Mouse (Mus musculus) CH12.LX (cell line): ENCODE measurements around the gene Fam117a. TPM values are rescaled to one million over a fixed set of nuclear protein-coding genes. Genes with fewer than 3 reads are reported as not detected.
A peak's percentile ranks its signal among the peaks of the same experiment; 100 is the strongest.

Source experiments
- DNase-seq: peaks from one replicate; pipeline ENCODE4 v3.0.0-alpha.2; 2013; ENCODE audit errors: extremely low read depth
- H3K27ac ChIP-seq: 2 replicates; pipeline ENCODE4 v1.5.1; 2012; ENCODE audit warnings: low read depth, mild to moderate bottlenecking, control low read depth, moderate library complexity; ENCODE audit not compliant: insufficient read depth
- H3K27me3 ChIP-seq: replicated peaks from 2 replicates; pipeline ENCODE3; 2012; ENCODE audit warnings: inconsistent platforms
- H3K36me3 ChIP-seq, 2 experiments: replicated peaks in 1 of 2; 2 replicates each; pipeline versions ENCODE3 to v1.6.1; 2012; ENCODE audit warnings: inconsistent platforms in 1 of 2, low read length in 1 of 2, mild to moderate bottlenecking in 1 of 2, mixed read lengths in 1 of 2, moderate library complexity in 1 of 2; ENCODE audit not compliant: control insufficient read depth in 1 of 2, insufficient read depth in 1 of 2
- H3K4me1 ChIP-seq, 2 experiments: 2 replicates each; pipeline ENCODE4 v1.6.1; 2012; ENCODE audit warnings: inconsistent platforms in 1 of 2, moderate library complexity in 1 of 2; ENCODE audit not compliant: insufficient read depth in 2 of 2, control insufficient read depth in 1 of 2
- H3K4me2 ChIP-seq: 2 replicates; pipeline ENCODE4 v1.6.1; 2012; ENCODE audit warnings: low read depth, mild to moderate bottlenecking, control low read depth; ENCODE audit not compliant: poor library complexity, insufficient read depth, severe bottlenecking
- H3K4me3 ChIP-seq, 3 experiments: fragments of 150-350 bp in 1 of 3; sonication (generic) in 1 of 3; replicated peaks in 1 of 3; 2 replicates each; pipeline versions ENCODE3 to v1.5.1; 2011 to 2012; ENCODE audit warnings: low read depth in 2 of 3, low read length in 2 of 3, mild to moderate bottlenecking in 2 of 3, moderate library complexity in 2 of 3, control low read depth in 1 of 3, improper control_type of control experiment in 1 of 3, inconsistent platforms in 1 of 3, mixed read lengths in 1 of 3; ENCODE audit not compliant: poor library complexity in 1 of 3
- H3K79me2 ChIP-seq: replicated peaks from 2 replicates; pipeline ENCODE4 v1.6.1; 2012; ENCODE audit warnings: mild to moderate bottlenecking, moderate library complexity; ENCODE audit not compliant: control insufficient read depth, poor library complexity, insufficient read depth, severe bottlenecking; ENCODE audit errors: extremely low read depth
- H3K9ac ChIP-seq: 2 replicates; pipeline ENCODE4 v1.6.1; 2012; ENCODE audit warnings: low read depth, mild to moderate bottlenecking, control low read depth, moderate library complexity; ENCODE audit not compliant: insufficient read depth
- H3K9me3 ChIP-seq: replicated peaks from 2 replicates; pipeline ENCODE3; 2012; ENCODE audit warnings: low read length, inconsistent platforms, mixed read lengths
- BHLHE40 ChIP-seq: IDR thresholded peaks from 2 replicates; pipeline ENCODE4 v1.6.1; 2011; ENCODE audit warnings: mild to moderate bottlenecking, low read depth, low read length, improper control_type of control experiment
- KAT2A ChIP-seq: IDR thresholded peaks from 2 replicates; pipeline ENCODE4 v1.6.1; 2012; ENCODE audit warnings: low read length, improper control_type of control experiment, inconsistent platforms; ENCODE audit not compliant: insufficient replicate concordance
- MAX ChIP-seq: IDR thresholded peaks from 2 replicates; pipeline ENCODE4 v1.6.1; 2011; ENCODE audit warnings: low read length, improper control_type of control experiment
- MEF2A ChIP-seq: IDR thresholded peaks from 2 replicates; pipeline ENCODE4 v1.6.1; 2014; ENCODE audit warnings: low read depth, mild to moderate bottlenecking, inconsistent platforms, low read length, improper control_type of control experiment, borderline replicate concordance
- MXI1 ChIP-seq: IDR thresholded peaks from 2 replicates; pipeline ENCODE4 v1.6.1; 2011; ENCODE audit warnings: mild to moderate bottlenecking, low read depth, low read length, improper control_type of control experiment
- NELFE ChIP-seq: IDR thresholded peaks from 2 replicates; pipeline ENCODE4 v1.6.1; 2011; ENCODE audit warnings: low read depth, low read length, improper control_type of control experiment
- NRF1 ChIP-seq: IDR thresholded peaks from 2 replicates; pipeline ENCODE4 v1.6.1; 2014; ENCODE audit warnings: low read depth, mild to moderate bottlenecking, inconsistent platforms, low read length, improper control_type of control experiment, moderate library complexity
- POLR2A ChIP-seq: IDR thresholded peaks from 2 replicates; pipeline ENCODE4 v1.6.1; 2011; ENCODE audit warnings: low read depth, mild to moderate bottlenecking, improper control_type of control experiment, low read length
- RCOR1 ChIP-seq: conservative IDR thresholded peaks from 2 replicates; pipeline ENCODE4 v1.6.1; 2012; ENCODE audit warnings: low read depth, mild to moderate bottlenecking, inconsistent platforms, low read length, improper control_type of control experiment
- SMC3 ChIP-seq: IDR thresholded peaks from 2 replicates; pipeline ENCODE4 v1.6.1; 2011; ENCODE audit warnings: low read depth, low read length, improper control_type of control experiment
- TBP ChIP-seq: conservative IDR thresholded peaks from 2 replicates; pipeline ENCODE4 v1.6.1; 2011; ENCODE audit warnings: low read depth, low read length, improper control_type of control experiment
- USF1 ChIP-seq: IDR thresholded peaks from 2 replicates; pipeline ENCODE4 v1.6.1; 2014; ENCODE audit warnings: low read depth, mild to moderate bottlenecking, inconsistent platforms, low read length, improper control_type of control experiment
- ZNF384 ChIP-seq: IDR thresholded peaks from 2 replicates; pipeline ENCODE4 v1.6.1; 2012; ENCODE audit warnings: low read depth, low read length, improper control_type of control experiment, inconsistent platforms
- dilution Hi-C: fragments of 300-500 bp; cut with MboI; formaldehyde crosslinking; loops from 2 replicates; pipeline ENCODE4 v1.14.3; 2020; ENCODE audit warnings: low sequenced_read_pairs; ENCODE audit not compliant: extremely low pct_unique_long_range_greater_than_20kb, extremely low pct_ligation_motif_present
- in situ Hi-C: fragments of 300-500 bp; cut with MboI; formaldehyde crosslinking; loops from 3 replicates; pipeline ENCODE4 v1.14.3; 2019; ENCODE audit warnings: low sequenced_read_pairs, low pct_ligation_motif_present, low pct_unique_long_range_greater_than_20kb, mixed read lengths
- polyA plus RNA-seq: library from polyadenylated mRNA; unstranded; fragments of >175 nt; gene quantifications from 2 replicates; pipeline ENCODE4 v1.2.1, GENCODE M21; 2012; ENCODE audit warnings: low read depth; ENCODE audit not compliant: insufficient read length
- total RNA-seq, 2 experiments: library from RNA; depleted of rRNA; stranded (reverse); fragments of 300-350 nt in 1 of 2; fragments of >200 nt in 1 of 2; gene quantifications; 2 replicates each; pipeline ENCODE4 v1.2.3; 2012 to 2014

Gene Fam117a
- total and polyA plus RNA-seq, 3 experiments = 0.54 to 2.2 (median 0.91) TPM

DNA sequence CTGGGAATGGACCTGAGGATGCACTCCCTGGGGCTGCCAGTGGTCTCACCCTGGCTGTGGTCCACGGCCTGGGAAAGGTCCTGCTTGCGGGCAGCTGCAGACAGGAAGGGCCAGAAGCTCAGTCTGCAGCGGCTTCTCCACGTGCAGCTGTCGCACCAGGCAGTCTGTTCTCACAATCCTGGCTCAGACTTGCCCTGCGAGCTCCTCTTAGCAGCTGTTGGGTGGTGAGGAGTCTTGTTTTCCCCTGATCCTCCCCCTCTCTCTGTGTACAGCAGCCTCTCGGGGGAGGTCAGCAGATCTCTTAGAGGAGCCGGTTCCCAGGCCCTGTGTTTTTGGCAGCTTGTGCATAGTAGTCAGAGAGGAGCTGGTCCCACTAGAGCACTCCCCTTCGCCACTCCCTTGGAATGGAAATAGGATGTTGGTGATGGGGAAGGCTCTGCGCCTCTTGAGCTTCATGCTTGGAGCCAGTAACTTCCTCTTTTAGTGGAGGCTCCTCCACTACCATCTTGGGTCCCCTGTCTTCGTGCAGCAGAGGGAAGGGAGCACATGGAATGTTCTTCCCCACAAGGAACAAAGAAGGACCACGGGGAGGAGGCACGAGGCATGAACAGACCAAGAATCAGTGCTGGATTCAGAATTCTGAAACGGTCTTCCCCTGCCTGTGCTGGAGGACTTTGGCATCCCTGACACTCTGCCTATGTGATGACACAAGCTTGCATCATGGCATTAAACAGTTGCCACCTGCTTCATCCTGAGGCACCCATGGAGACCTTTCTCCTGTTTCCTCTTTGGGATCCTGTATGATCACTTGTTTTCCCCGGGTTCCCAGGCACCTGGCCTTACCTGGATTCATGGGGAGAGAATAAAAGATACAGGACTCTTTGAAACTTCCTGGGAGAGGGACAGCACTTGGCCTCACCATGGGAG is 33.4 kb downstream of the Fam117a start:
- H3K9ac ChIP-seq = no peak overlapping the region
- peaks cover 47% of the 10 kb centered on the region for H3K27me3 ChIP-seq
- TF ChIP-seq MEF2A (no peak), NRF1 (no peak), BHLHE40 (peak; percentile 42; the same call in 1 of the 2 replicates), USF1 (no peak), MXI1 (0 out of 2 replicates have a peak, but pooled peaks have one; percentile 36), POLR2A (no peak), MAX (peak; percentile 38; the same call in 1 of the 2 replicates), SMC3 (no peak), NELFE (no peak), KAT2A (no peak), RCOR1 (no peak), TBP (no peak)
- H3K9me3 ChIP-seq = peaks cover 2% of the 10 kb centered on the region
- H3K36me3 ChIP-seq = no peaks in the 10 kb centered on the region
- no peak overlapping the region for H3K4me3 ChIP-seq
- H3K4me1 ChIP-seq = peaks cover 13 to 23% of the 10 kb centered on the region in 2 experiments
- peak; percentile 17 for DNase-seq
- in situ Hi-C loops (no loop called here), dilution Hi-C loops (no loop called here)
- H3K79me2 ChIP-seq = no peaks in the 10 kb centered on the region
- 0 out of 2 replicates have a peak overlapping the region, but pooled peaks have one; percentile 1 for H3K4me2 ChIP-seq
- H3K27ac ChIP-seq = no peak overlapping the region

DNA sequence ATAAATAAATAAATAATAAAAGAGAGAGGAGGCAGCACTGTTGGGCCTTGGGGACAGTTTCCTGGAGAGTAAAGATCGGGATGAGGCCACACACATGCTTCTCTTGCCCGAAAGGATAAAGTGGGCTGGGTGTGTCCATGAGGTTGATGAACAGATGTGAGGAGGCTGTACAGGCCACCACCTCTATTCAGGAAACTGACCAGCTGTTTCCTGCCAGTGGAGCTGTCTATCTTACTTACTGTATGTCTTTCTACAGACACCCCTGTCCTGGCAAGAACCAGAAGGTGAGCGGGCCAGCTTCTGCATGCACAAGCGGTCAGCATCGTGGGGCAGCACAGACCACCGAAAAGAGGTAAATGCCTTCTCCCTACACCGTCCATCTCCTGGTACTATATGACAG is 34.4 kb downstream of the Fam117a start:
- peaks cover 49% of the 10 kb centered on the region for H3K27me3 ChIP-seq
- peaks cover 0 to 2% of the 10 kb centered on the region in 2 experiments for H3K36me3 ChIP-seq
- no peak overlapping the region for H3K4me2 ChIP-seq
- H3K79me2 ChIP-seq = no peaks in the 10 kb centered on the region
- H3K9ac ChIP-seq = no peak overlapping the region
- peaks cover 2% of the 10 kb centered on the region for H3K9me3 ChIP-seq
- TF ChIP-seq KAT2A (no peak), ZNF384 (0 out of 2 replicates have a peak, but pooled peaks have one; percentile 15)
- no peak overlapping the region for H3K27ac ChIP-seq
- H3K4me3 ChIP-seq = no peak overlapping the region
- dilution Hi-C loops = no loop called here
- H3K4me1 ChIP-seq = peaks cover 13 to 23% of the 10 kb centered on the region in 2 experiments
- in situ Hi-C loops = no loop called here
- no peak for DNase-seq
